Mouse (Mus musculus) frontal cortex, adult (tissue): ENCODE data around the gene Kantr.
"Not testable (repeated sequence)": the region's sequence is repeated elsewhere in the genome, so short reads cannot be mapped to it uniquely, and the experiment has no call there.

ENCODE experiments used
- ATAC-seq: cut with Nextera tagmentation; 2 replicates; pipeline ENCODE4 v1.9.2; 2017; ENCODE audit warnings: mild to moderate bottlenecking, moderate library complexity, mixed read lengths; ENCODE audit not compliant: low TSS enrichment

Gene Kantr

DNA sequence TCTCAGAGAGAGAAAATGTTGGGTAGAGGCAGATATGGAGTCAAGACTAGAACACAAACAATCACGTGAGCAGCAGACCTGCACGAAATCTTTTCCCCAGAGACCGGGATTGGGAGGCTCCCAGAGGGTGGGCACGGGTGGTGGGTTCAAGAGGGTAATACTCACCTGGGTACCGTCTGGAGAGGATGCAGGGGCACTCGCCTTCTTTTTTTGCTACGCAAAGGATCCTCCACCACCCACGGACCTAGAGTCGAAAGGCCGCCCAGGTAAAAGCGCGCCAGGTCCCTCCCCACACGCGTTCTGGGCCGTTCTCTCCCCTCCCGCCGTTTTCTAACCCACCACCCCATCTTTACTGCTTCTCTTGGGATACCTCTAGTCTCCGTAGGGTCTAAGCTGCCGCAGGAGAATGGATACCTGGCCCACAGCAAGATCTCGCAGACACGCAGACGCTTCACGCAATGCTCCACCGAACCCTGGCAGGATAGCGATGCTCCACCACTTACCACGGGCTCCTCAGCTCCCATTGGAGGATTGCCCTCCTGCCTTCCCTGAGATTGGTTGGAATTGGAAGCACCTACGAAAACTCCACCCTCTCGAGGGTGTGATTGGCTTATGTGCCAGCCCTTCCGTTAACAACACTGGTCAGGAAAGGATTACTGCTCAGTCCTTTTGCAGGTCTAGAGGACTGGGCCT lies at the start of gene Kantr:
Kantr (minus strand) TSS at position 500 of the 693 bp plus-strand sequence.
- peak; percentile 100 for ATAC-seq

DNA sequence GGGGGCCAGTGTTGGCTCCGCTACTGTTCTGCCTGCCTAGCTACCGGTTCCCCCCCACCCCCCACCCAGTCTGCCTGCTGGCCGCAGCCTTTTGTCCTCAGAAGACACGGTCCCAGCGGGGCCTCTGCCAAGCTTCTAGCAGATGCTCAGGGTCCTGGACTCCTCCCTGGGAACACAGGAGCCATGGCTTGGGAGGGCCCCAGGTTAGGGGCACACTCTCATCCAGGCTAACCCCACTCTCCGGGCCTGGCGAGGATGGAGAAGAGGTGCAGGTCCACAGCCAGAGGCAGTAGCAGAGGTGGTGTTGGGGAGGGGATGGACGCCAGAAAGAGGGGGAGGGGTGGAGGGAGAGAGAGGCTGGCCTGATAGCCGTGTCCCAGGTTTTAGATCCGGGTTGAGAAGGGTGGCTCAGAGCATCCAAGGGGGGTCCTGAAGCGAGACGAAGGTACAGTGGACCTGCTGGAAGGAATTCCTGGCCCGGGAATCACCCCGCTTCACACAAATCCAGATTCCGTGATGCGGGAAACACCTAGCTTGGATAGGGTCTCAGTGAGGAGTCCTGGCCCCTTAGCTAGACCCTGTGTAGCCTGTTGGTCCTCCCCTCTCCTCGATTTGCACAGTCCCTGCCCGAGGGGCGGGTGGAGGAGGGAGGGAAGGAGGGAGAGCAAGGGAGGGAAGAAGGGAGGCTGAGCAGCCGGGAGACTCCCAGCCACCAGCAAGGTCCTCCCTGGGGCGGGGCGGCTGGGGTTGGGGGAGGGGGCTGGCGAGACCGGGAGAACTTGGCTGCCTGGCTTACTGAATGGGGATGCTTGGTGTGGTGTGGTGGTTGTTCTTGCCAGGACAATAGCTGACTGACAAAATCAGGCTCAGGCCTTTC lies 41.3 kb upstream of the Kantr start, which contains the start of gene Gpr173:
Gpr173 (minus strand) TSS at position 308 of the 877 bp plus-strand sequence.
- ATAC-seq: peak; percentile 89

DNA sequence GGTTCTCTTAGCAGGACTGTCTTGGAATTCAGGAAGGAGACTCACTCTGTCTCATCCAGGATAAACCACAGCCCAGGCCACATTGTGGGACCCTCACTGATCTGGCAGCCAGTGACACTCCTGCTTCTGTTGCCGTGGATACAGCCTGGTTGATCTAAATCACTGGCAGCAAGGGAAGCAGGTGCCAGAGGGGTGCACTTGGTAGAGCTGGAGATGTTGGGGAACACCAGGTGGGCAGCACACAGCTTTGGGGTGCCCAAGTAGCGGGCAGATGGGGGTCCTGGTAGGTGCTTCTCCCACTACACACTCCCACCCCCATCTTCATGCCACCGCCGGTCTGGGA lies 40.7 kb upstream of the Kantr start:
- no peak for ATAC-seq

DNA sequence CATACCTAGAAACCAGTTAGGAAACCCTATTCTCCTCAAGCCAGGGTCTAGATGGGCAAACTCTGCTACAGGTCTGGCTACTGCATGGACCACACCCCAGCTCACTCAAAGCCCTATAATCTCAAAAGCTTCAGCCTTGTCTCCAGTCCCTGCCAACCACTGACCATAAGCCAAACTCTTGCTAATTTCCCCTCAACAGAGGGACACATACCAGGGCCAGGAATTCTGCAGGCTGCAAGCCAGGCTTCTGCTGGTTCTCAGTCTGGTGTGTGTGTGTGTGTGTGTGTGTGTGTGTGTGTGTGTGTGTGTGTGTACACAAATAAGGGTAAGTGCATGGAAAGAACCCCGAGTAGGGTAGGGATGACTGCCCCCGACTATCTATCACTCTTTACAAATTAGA lies 39.1 kb upstream of the Kantr start:
- no peak for ATAC-seq

DNA sequence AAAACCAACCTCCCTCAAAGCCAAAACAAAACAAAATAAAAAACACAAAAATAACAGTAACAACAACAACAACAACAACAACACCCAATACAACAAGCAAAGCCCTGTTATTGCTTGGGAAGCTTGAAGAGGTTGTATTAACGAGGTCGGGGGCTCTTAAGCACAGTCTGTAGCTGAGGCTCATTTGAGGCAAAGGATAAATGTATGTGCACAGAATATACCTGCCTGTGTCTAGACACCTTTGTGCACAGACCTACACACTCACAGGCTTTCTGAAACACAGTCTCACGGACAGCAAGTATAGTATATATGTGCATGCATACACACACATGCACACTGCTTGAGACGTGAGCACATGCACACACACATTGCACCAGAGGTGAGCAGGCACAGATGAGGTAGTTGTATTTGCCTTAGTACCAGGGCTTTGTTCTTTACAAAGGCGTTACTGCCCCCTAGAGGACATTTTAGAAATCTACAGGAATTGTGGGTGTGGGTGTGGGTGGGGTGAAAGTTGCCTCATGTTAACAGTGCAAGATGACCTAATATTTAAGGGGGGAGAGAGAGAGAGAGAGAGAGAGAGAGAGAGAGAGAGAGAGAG lies 25.4 kb upstream of the Kantr start:
- ATAC-seq: peak; percentile 88

DNA sequence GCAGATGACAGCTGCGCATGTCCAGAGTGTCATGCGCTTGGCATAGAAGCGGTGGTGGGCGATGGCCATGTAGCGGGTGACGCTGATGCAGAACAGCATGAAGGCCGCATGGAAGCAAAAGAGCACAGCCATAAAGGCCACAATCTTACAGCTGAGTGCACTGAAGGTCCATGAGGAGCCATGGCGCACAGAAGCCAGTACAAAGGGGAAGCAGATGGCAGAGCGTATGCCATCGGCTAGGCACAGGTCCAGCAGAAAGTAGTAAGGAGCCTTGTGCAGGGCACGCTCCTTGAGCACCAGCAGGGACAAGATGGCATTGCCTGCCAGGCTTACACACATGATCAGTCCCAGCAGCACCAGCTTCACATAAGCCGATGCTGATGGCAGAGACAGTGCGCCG lies 19.7 kb upstream of the Kantr start:
- ATAC-seq: no peak

DNA sequence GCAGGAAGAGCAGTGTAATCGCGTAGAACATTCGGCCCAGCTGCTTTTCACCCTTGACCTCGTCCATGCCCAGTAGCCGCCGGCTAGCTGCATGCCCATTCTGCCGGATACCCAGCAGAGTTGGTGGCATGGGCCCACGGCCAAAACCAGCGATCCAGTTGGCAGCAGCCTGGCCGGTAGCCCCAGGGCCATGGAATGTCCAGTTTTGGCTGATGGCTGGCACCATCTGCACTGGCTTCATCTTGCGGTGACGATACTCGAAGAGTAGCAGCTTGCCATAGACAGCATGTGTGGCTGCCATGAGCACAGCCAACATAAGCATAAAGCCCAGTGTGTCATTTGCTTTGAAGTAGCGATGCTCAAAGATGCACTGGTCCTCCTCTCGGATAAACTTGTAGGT lies 19.3 kb upstream of the Kantr start:
- no peak for ATAC-seq

DNA sequence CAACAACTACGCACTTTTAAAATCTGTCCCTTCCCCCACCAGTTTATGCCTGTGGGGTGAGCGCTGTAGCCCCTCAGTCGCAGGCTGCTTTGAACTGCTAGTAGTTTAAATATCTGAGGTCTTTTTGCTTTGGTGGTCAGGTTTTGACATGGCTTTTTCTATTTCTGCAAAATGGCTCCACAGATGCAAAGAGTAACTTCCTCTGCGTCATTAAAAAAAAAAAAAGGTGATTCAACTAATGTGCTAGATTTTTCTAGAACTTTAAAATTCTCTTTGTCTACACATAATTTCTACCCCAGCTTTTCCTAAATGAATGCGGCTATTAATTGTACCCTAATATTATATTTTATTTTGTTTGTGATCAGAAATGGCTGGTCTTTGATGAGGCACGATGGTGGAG lies 15.6 kb upstream of the Kantr start:
- no peak for ATAC-seq

DNA sequence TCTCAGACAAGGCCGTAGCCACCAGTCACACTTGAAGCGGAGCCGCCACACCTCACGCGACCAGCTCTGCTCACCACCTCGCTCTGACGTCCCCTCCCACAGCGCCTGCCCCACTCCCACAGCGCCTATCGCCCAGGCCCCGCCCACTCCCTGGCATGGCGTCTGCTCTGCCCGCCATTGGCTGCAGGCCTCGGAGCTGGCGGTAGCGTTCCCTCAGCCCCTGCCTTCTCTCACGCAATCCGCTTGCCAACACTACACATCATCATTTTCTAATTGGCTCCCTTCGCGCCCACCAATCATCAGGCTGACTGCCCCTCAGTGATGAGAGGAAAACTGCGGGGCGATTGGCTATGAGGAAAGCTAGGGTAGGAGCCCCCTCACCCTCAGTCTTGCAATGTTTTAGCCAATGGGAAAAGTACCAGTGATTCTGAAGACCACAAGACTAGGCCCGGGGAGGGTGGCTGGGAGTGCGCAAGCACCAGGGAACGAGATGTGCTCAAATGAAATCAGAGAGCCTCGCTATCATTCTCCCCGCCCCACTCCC lies 15.1 kb upstream of the Kantr start, which contains the start of gene Tspyl2:
Tspyl2 (minus strand) TSS at position 68 of the 544 bp plus-strand sequence.
- ATAC-seq: peak; percentile 92

DNA sequence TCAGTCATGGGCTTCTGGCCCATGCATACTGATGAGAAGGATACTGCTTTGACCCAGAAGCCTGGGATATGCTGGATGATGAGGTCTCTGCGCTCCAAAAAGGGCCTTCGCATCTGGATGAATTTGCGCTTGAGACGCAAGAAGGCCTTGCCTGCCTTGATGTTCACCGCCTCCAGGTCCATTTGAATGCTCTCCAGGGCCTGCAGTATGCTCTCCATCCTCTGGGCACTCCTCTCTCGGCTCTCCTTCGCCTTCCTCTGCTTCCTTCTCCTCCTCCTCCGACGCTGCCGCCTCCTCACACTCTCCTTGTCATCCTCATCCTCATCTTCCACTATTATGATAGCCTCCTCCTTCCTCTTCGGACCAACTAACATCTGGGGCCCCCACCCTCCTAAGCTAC lies 14.2 kb upstream of the Kantr start:
- ATAC-seq: peak; percentile 4; the same call in 1 of the 2 replicates

DNA sequence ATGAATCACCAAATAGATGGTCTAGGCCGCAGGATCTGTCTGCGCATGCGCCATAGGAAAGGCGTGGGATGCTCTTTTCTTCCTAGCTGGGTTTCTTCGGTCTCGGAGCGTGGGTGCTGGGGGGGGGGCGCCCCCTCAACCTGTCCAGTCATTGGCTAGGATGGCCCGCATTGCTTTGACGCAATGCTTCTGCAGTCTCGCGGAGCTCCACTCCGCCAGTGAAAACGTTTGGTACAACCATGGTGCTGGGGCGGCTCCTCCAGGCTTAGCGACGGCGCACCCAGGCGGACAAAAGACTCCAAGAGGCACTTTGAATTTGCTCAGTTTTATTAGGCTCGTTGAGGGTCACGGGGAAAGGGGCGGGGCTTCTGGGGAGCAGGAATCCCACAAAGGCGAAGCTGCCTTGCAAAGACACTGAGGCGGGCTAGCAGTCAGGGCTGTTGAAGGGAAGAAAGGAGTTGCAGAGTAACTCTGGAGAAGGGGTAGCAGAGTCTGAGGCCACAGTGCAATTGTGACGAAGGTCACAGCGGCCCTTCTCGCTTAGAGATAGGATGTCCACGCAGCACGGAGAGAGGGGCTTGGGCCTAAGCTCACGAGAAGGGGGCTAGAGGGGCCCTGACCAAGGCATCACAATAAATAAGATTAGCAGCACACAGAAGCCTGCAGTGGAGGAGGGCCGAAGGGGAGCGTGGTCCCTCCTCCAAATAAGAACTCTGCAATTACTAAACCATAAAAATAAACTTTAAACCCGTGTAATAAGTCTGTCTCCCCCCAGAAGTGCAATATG lies 9.4 kb upstream of the Kantr start:
- peak; percentile 96 for ATAC-seq

DNA sequence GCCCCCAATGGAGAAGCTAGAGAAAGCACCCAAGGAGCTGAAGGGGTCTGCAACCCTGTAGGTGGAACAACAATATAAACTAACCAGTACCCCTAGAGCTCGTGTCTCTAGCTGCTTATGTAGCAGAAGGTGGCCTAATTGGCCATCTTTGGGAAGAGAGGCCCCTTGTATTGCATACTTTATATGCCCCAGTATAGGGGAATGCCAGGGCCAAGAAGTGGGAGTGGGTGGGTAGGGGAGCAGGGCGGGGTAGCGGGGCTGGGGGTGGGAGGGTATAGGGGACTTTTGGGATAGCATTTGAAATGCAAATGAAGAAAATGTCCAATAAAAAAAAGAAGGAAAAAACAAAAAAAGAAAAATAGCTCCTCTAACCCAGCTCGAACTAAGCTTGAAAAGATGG lies 8.8 kb upstream of the Kantr start:
- not testable (repeated sequence) for ATAC-seq

DNA sequence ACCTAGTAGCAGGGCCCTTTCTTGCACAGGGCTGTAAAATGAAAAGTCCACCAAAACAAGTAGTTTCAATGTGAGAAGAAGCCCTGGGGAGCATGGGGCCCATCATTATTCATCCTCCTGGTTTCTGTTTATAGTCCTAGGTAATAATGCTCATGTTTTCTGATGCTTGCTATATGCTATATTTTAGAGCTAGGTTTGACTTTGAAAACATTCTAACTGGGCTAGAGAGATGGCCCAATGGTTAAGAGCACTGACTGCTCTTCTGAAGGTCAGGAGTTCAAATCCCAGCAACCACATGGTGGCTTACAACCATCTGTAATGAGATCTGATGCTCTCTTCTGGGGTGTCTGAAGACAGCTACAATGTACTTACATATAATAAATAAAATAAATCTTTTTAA lies 2.1 kb upstream of the Kantr start:
- ATAC-seq: not testable (repeated sequence)

DNA sequence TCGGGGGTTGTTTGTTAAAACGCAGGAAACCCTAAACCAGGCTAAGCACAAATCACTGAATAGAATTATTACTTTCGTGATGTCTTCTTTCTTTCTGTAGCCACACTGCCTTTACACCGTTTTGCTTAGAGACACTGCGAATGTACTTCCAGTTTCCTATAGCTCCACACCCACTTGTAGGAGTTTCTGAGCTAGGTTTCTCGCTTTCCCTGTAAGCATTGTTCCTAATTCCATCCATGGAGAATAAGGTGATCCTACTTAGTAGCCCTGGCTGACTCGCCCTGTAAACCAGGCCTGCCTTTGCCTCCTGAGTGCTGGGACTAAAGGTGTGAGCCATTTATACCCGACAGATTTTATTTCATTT lies 376 bp upstream of the Kantr start:
- peak; percentile 48 for ATAC-seq

DNA sequence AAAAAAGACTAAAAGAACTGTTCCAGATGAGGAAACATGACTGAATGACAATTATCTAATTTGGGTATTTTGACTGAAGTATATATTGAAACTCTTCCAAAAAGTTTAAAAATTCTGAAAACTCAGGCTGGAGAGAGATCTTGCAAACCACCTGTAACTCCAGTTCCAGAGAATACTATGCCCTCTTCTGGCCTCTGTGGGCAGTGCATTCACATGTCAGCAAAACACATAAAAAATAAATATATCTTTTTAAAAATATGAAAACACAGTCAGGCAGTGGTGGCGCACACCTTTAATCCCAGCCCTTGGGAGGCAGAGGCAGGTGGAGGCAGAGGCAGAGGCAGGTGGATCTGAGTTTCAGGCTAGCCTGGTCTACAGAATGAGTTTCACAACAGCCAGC lies 3.7 kb downstream of the Kantr start:
- ATAC-seq: no peak

DNA sequence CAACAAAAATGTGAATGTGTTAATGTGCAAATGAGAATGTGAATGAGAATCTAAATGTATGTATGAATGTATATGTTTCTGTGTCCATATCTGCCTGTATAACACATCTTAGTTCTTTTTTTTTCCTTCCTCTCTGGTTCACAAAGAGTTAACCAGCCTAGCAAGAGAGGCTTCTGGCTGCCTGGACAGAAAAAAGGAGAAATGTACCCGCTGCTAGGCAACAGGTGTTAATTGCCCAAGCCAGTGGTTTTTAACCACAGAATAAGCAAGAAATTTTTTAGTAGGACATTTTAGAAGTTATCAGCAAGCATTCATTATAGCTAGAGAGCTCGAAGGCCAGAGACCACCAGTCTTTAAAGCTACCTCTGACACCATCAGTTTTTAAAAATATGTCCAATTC lies 4.5 kb downstream of the Kantr start:
- ATAC-seq: no peak

DNA sequence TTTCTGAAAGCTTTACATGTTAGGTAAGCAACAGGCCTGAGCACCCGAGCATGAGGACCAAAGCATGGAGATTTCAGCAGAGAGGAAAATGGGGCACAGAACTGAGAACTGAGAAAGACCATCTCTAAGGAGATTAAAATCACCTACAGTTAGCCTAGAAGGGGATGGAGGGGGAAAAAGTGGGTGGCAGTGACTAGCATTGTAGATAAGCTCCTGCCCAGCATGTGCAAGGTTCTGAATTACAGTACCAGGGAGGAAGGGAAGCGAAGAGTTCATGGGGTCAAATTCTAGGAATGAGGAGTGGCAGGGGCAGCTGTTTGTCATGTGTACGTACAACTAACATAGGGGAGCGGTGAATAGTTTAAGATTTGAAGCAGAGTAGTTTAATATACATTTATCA lies 6.8 kb downstream of the Kantr start:
- no peak for ATAC-seq

DNA sequence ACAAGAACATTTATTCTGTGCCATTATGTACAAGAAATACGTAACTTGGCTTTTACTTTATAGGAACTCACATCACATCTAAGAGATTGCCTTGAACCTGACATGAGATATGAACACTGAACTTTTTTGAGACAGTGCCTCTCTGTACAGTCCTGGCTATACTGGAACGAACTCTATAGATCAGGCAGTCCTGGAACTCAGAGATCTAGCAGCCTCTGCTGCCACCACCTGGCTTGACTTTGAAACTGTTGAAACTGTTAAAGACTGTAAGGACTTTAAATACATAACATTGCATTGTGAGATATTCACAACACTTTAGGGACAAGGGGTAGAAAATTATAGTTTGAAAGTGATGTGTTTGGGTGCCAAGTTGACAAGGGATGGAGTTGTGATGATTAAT lies 19.4 kb downstream of the Kantr start:
- ATAC-seq: peak; percentile 78

DNA sequence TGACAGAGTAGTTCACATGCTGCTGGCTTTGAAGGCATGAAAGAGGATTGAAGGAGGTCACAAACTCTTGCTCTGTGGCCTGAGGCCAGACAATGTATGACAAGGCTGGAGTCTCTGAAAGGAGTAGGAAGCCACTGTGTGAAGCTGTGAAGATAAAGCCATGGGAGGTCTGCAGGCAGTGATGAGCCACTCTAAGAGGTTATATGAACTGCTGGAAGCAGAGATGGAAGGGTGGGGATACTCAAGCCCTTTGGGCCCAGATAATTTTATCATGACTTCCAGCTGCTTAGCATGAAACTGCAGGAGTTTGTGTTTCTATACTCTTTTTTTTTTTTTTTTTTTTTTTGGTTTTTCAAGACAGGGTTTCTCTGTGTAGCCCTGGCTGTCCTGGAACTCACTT lies 19.9 kb downstream of the Kantr start:
- ATAC-seq: no peak

DNA sequence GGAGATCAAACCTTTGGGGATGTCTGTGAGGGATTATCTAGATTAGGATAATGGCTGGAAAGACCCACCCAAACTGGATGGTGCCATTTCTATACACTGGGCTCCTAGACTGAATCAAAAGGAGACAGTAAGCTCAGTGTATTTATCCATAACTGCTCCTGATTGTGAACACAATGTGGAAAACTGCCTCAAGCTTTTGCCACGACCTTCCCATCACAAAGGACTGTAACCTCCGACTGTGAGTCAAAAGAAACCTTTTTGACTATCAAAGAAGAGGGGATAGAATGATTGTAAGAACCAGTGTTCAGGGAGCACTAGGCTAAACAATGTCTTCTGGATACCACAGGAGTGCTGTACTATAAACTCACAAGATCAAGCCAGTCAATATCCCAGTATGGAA lies 21.1 kb downstream of the Kantr start:
- no peak for ATAC-seq

DNA sequence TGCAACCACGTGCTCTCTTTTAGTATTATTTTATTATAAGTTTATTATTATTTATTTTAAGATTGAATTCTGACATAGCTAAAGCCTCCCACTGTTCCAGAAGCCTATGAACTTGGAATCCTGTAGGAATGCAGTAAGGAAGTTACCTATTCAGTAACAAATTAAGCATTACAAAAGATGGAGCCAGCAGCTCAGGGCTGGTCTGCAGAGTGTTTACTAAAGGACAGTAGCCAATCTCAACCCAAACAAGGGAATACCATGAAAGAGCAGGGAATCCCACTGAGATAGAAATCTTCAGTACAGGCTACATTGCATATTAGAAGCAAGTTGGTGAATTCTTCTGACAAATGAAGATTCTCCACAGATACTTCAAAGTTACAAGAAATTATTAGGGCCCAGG lies 40.3 kb downstream of the Kantr start:
- ATAC-seq: not testable (repeated sequence)

DNA sequence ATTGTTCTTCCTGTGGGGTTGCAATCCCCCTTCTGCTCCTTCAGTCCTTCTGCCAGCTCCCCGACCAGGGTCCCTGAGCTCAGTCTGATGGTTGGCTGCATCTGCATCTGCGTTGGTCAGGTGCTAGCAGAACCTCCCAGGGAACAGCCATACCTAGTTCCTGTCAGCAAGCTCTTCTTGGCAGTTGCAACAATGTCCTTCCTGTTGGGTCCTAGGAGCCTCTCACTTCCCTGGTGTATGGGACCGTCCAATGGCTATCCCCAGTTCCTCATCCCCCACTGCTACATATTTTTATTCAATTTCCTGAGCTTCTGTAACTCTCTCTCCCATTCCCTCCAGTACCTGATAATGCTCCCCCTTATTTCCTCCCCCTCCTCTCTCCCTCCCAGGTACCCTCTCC lies 42.5 kb downstream of the Kantr start:
- no peak for ATAC-seq
